Mouse (Mus musculus) forebrain, embryonic 16.5 days (tissue): ENCODE data around the gene Tcirg1. TPM values are rescaled to one million over a fixed set of nuclear protein-coding genes. Genes with fewer than 3 reads are reported as not detected.

Experiments
- ATAC-seq: fragments of 200-750 bp; cut with Nextera tagmentation; 2 replicates; pipeline ENCODE4 v1.8.0; 2017; ENCODE audit warnings: mild to moderate bottlenecking, moderate library complexity
- H3K27ac ChIP-seq: fragments of 300-500 bp; sonication (generic); 2 replicates; pipeline ENCODE4 v1.5.1; 2014; ENCODE audit warnings: low read length, control low read depth
- H3K27me3 ChIP-seq: fragments of 300-500 bp; sonication (generic); replicated peaks from 2 replicates; pipeline ENCODE4 v1.6.1; 2014; ENCODE audit warnings: low read length; ENCODE audit not compliant: control insufficient read depth, insufficient read depth
- H3K36me3 ChIP-seq: fragments of 300-500 bp; sonication (generic); 2 replicates; pipeline ENCODE4 v1.6.1; 2014; ENCODE audit not compliant: control insufficient read depth, insufficient read depth
- H3K4me1 ChIP-seq: fragments of 300-500 bp; sonication (generic); replicated peaks from 2 replicates; pipeline ENCODE4 v1.6.1; 2014; ENCODE audit warnings: low read length; ENCODE audit not compliant: control insufficient read depth, insufficient read depth
- H3K4me2 ChIP-seq: fragments of 300-500 bp; sonication (generic); 2 replicates; pipeline ENCODE4 v1.6.1; 2014; ENCODE audit warnings: mild to moderate bottlenecking, low read length, control low read depth
- H3K4me3 ChIP-seq: fragments of 300-500 bp; sonication (generic); replicated peaks from 2 replicates; pipeline ENCODE4 v1.5.1; 2014; ENCODE audit warnings: mild to moderate bottlenecking, low read length, control low read depth
- H3K9ac ChIP-seq: fragments of 300-500 bp; sonication (generic); replicated peaks from 2 replicates; pipeline ENCODE4 v1.6.1; 2014; ENCODE audit warnings: low read depth, low read length, control low read depth
- H3K9me3 ChIP-seq: fragments of 300-500 bp; sonication (generic); 2 replicates; pipeline ENCODE4 v1.6.1; 2016; ENCODE audit warnings: low read length; ENCODE audit not compliant: control insufficient read depth
- WGBS: fragments of 180-500 bp; shearing (Covaris S2); extraction: QIAGEN DNeasy Blood & Tissue Kit; methylation state at CpG from one replicate; pipeline ENCODE4 v1.1.7; 2014; 5-methylcytosine and 5-hydroxymethylcytosine counted together
- polyA plus RNA-seq: library from polyadenylated mRNA; unstranded; fragments of >200 nt; fragmentation: Nextera tagmentation; extraction: Ambion mirVana; gene quantifications from 2 replicates; pipeline ENCODE4 v1.2.1, GENCODE M21; 2015

Tcirg1 gene
- polyA plus RNA-seq, 1 experiment from 2014 or later: 11.2 TPM

GRCm38 (mm10) chr19:3905261-3905969 lies 1.5 kb downstream of the Tcirg1 start:
- ATAC-seq: no peak
- Histone ChIP-seq H3K27me3 (no peaks in the 10 kb centered on the region), H3K4me1 (peaks cover 8% of the 10 kb centered on the region), H3K9ac (no peak overlapping the region), H3K4me3 (no peak overlapping the region), H3K4me2 (no peak overlapping the region), H3K36me3 (no peaks in the 10 kb centered on the region), H3K27ac (no peak overlapping the region), H3K9me3 (no peaks in the 10 kb centered on the region)
- 57% methylated on average over 6 of the region's 6 CpGs for WGBS

GRCm38 (mm10) chr19:3904363-3904675 lies 2.6 kb downstream of the Tcirg1 start:
- WGBS: 67% methylated on average over 10 of the region's 10 CpGs
- no peak overlapping the region for H3K4me2 ChIP-seq
- H3K27me3 ChIP-seq: no peaks in the 10 kb centered on the region
- ATAC-seq: no peak
- H3K9ac ChIP-seq: no peak overlapping the region
- peaks cover 8% of the 10 kb centered on the region for H3K4me1 ChIP-seq
- no peak overlapping the region for H3K4me3 ChIP-seq
- H3K36me3 ChIP-seq: no peaks in the 10 kb centered on the region
- no peaks in the 10 kb centered on the region for H3K9me3 ChIP-seq
- H3K27ac ChIP-seq: no peak overlapping the region

GRCm38 (mm10) chr19:3903648-3904362 lies 3.1 kb downstream of the Tcirg1 start:
- 60% methylated on average over 25 of the region's 25 CpGs for WGBS
- Histone ChIP-seq H3K27ac (no peak overlapping the region), H3K36me3 (no peaks in the 10 kb centered on the region), H3K4me3 (no peak overlapping the region), H3K9me3 (no peaks in the 10 kb centered on the region), H3K9ac (no peak overlapping the region), H3K27me3 (no peaks in the 10 kb centered on the region), H3K4me2 (no peak overlapping the region), H3K4me1 (peaks cover 8% of the 10 kb centered on the region)
- ATAC-seq: no peak

GRCm38 (mm10) chr19:3902966-3903365 lies 4.0 kb downstream of the Tcirg1 start:
- Histone ChIP-seq H3K4me2 (no peak overlapping the region), H3K27ac (no peak overlapping the region), H3K9me3 (no peaks in the 10 kb centered on the region), H3K4me1 (peaks cover 8% of the 10 kb centered on the region), H3K9ac (no peak overlapping the region), H3K4me3 (no peak overlapping the region), H3K36me3 (no peaks in the 10 kb centered on the region), H3K27me3 (no peaks in the 10 kb centered on the region)
- ATAC-seq: no peak
- WGBS: 78% methylated on average over 12 of the region's 12 CpGs

- Histone ChIP-seq H3K27ac (no peak overlapping the region), H3K9me3 (no peaks in the 10 kb centered on the region), H3K4me3 (no peak overlapping the region), H3K36me3 (no peaks in the 10 kb centered on the region), H3K4me1 (no peaks in the 10 kb centered on the region), H3K9ac (no peak overlapping the region), H3K4me2 (no peak overlapping the region), H3K27me3 (no peaks in the 10 kb centered on the region)
- ATAC-seq: no peak
- 98% methylated on average over 4 of the region's 4 CpGs for WGBS
Measured at GRCm38 (mm10) chr19:3899618-3900017, 7.3 kb downstream of the Tcirg1 start.

GRCm38 (mm10) chr19:3898952-3899351 lies 8.0 kb downstream of the Tcirg1 start:
- no peak overlapping the region for H3K4me2 ChIP-seq
- H3K4me3 ChIP-seq: no peak overlapping the region
- no peaks in the 10 kb centered on the region for H3K4me1 ChIP-seq
- H3K27ac ChIP-seq: no peak overlapping the region
- H3K36me3 ChIP-seq: peaks cover under 1% of the 10 kb centered on the region
- no peak for ATAC-seq
- no peaks in the 10 kb centered on the region for H3K9me3 ChIP-seq
- no peak overlapping the region for H3K9ac ChIP-seq
- 87% methylated on average over 7 of the region's 7 CpGs for WGBS
- H3K27me3 ChIP-seq: no peaks in the 10 kb centered on the region

- Histone ChIP-seq H3K27me3 (no peaks in the 10 kb centered on the region), H3K36me3 (peaks cover 11% of the 10 kb centered on the region), H3K9ac (no peak overlapping the region), H3K27ac (no peak overlapping the region), H3K4me2 (no peak overlapping the region), H3K9me3 (no peaks in the 10 kb centered on the region), H3K4me1 (no peaks in the 10 kb centered on the region), H3K4me3 (no peak overlapping the region)
- ATAC-seq: no peak
- 91% methylated on average over 5 of the region's 5 CpGs for WGBS
Measured at GRCm38 (mm10) chr19:3897557-3897956, 9.4 kb downstream of the Tcirg1 start.

GRCm38 (mm10) chr19:3896208-3896607 lies 10.7 kb downstream of the Tcirg1 start:
- no peak overlapping the region for H3K27ac ChIP-seq

GRCm38 (mm10) chr19:3895171-3895631 lies 11.7 kb downstream of the Tcirg1 start:
- Histone ChIP-seq H3K4me3 (no peak overlapping the region), H3K9ac (no peak overlapping the region), H3K36me3 (peaks cover 17% of the 10 kb centered on the region), H3K9me3 (no peaks in the 10 kb centered on the region), H3K27ac (no peak overlapping the region), H3K4me2 (no peak overlapping the region), H3K27me3 (no peaks in the 10 kb centered on the region), H3K4me1 (no peaks in the 10 kb centered on the region)
- peak; percentile 79 for ATAC-seq
- 21% methylated on average over 3 of the region's 3 CpGs for WGBS

More at GRCm38 (mm10) chr19:3896208-3896607, 10.7 kb downstream of the Tcirg1 start:
- 90% methylated on average over 10 of the region's 10 CpGs for WGBS
- Histone ChIP-seq H3K9me3 (no peaks in the 10 kb centered on the region), H3K9ac (no peak overlapping the region), H3K4me3 (no peak overlapping the region), H3K36me3 (peaks cover 14% of the 10 kb centered on the region), H3K4me1 (no peaks in the 10 kb centered on the region), H3K4me2 (no peak overlapping the region), H3K27me3 (no peaks in the 10 kb centered on the region)
- ATAC-seq: no peak
